Mouse (Mus musculus) lung, embryonic 14.5 days (tissue): ENCODE measurements around the gene Il9r. TPM values are rescaled to one million over a fixed set of nuclear protein-coding genes. Genes with fewer than 3 reads are reported as not detected.

Experiments used
- ATAC-seq: fragments of 200-750 bp; cut with Nextera tagmentation; 2 replicates; pipeline ENCODE4 v1.8.0; 2017; ENCODE audit warnings: mild to moderate bottlenecking, moderate TSS enrichment, moderate library complexity; ENCODE audit not compliant: insufficient read depth
- DNase-seq: peaks from one replicate; pipeline ENCODE4 v3.0.0-alpha.2; 2015
- H3K27ac ChIP-seq: fragments of 300-500 bp; sonication (generic); 2 replicates; pipeline ENCODE4 v1.5.1; 2014; ENCODE audit warnings: low read depth, mild to moderate bottlenecking, moderate library complexity
- H3K27me3 ChIP-seq: fragments of 300-500 bp; sonication (generic); 2 replicates; pipeline ENCODE4 v1.6.1; 2014; ENCODE audit warnings: low read length, control low read depth; ENCODE audit not compliant: insufficient read depth
- H3K36me3 ChIP-seq: fragments of 300-500 bp; sonication (generic); 2 replicates; pipeline ENCODE4 v1.6.1; 2014; ENCODE audit warnings: control low read depth; ENCODE audit not compliant: insufficient read depth
- H3K4me1 ChIP-seq: fragments of 300-500 bp; sonication (generic); 2 replicates; pipeline ENCODE4 v1.6.1; 2014; ENCODE audit warnings: antibody characterized with exemption, control low read depth; ENCODE audit not compliant: insufficient read depth
- H3K4me2 ChIP-seq: fragments of 300-500 bp; sonication (generic); 2 replicates; pipeline ENCODE4 v1.6.1; 2014; ENCODE audit warnings: mild to moderate bottlenecking
- H3K4me3 ChIP-seq: fragments of 300-500 bp; sonication (generic); 2 replicates; pipeline ENCODE4 v1.5.1; 2014; ENCODE audit warnings: low read depth, low read length
- H3K9ac ChIP-seq: fragments of 300-500 bp; sonication (generic); 2 replicates; pipeline ENCODE4 v1.6.1; 2014
- H3K9me3 ChIP-seq: fragments of 300-500 bp; sonication (generic); 2 replicates; pipeline ENCODE4 v1.6.1; 2016; ENCODE audit warnings: low read depth, low read length, control low read depth
- CTCF ChIP-seq: IDR thresholded peaks from 2 replicates; pipeline ENCODE4 v1.5.1; 2016; ENCODE audit warnings: antibody characterized with exemption, low read depth
- WGBS: fragments of 180-500 bp; shearing (Covaris S2); extraction: QIAGEN DNeasy Blood & Tissue Kit; methylation state at CpG from one replicate; pipeline ENCODE4 v1.1.7; 2014; 5-methylcytosine and 5-hydroxymethylcytosine counted together
- polyA plus RNA-seq: library from polyadenylated mRNA; unstranded; fragments of >200 nt; fragmentation: Nextera tagmentation; extraction: Ambion mirVana; gene quantifications from 2 replicates; pipeline ENCODE4 v1.2.1, GENCODE M21; 2014

The Il9r gene
- polyA plus RNA-seq, 1 experiment from 2014 or later = not detected

GRCm38 (mm10) chr11:32190603-32191110, 9.4 kb downstream of the Il9r start:
- no peak for DNase-seq
- Histone ChIP-seq H3K4me1 (0 out of 2 replicates have a peak, but pooled peaks cover 4% of the 10 kb centered on the region), H3K4me3 (no peak overlapping the region), H3K27me3 (no peaks in the 10 kb centered on the region), H3K9me3 (no peaks in the 10 kb centered on the region), H3K9ac (no peak overlapping the region), H3K4me2 (no peak overlapping the region), H3K36me3 (no peaks in the 10 kb centered on the region), H3K27ac (no peak overlapping the region)
- TF ChIP-seq CTCF = no peak
- no peak for ATAC-seq
- 69% methylated on average over 13 of the region's 13 CpGs for WGBS

GRCm38 (mm10) chr11:32190119-32190518, 10.0 kb downstream of the Il9r start:
- DNase-seq (peak; percentile 68), ATAC-seq (no peak)
- 66% methylated on average over 9 of the region's 9 CpGs for WGBS
- Histone ChIP-seq H3K27me3 (no peaks in the 10 kb centered on the region), H3K4me1 (0 out of 2 replicates have a peak, but pooled peaks cover 4% of the 10 kb centered on the region), H3K36me3 (no peaks in the 10 kb centered on the region), H3K4me2 (no peak overlapping the region), H3K9me3 (no peaks in the 10 kb centered on the region), H3K4me3 (no peak overlapping the region), H3K9ac (no peak overlapping the region), H3K27ac (no peak overlapping the region)
- no peak for TF ChIP-seq CTCF

GRCm38 (mm10) chr11:32189434-32189833, 10.6 kb downstream of the Il9r start:
- ATAC-seq (no peak), DNase-seq (no peak)
- Histone ChIP-seq H3K4me2 (no peak overlapping the region), H3K4me1 (0 out of 2 replicates have a peak, but pooled peaks cover 4% of the 10 kb centered on the region), H3K36me3 (no peaks in the 10 kb centered on the region), H3K9ac (no peak overlapping the region), H3K9me3 (no peaks in the 10 kb centered on the region), H3K4me3 (no peak overlapping the region), H3K27ac (no peak overlapping the region), H3K27me3 (no peaks in the 10 kb centered on the region)
- no peak for TF ChIP-seq CTCF
- WGBS = 63% methylated on average over 5 of the region's 5 CpGs

GRCm38 (mm10) chr11:32188881-32189280, 11.2 kb downstream of the Il9r start:
- H3K4me1 ChIP-seq = 0 out of 2 replicates have a peak, but pooled peaks cover 4% of the 10 kb centered on the region
- no peak for DNase-seq

GRCm38 (mm10) chr11:32187256-32187655, 12.8 kb downstream of the Il9r start:
- no peaks in the 10 kb centered on the region for H3K9me3 ChIP-seq
- H3K27me3 ChIP-seq = no peaks in the 10 kb centered on the region
- no peak for ATAC-seq
- H3K4me1 ChIP-seq = 0 out of 2 replicates have a peak, but pooled peaks cover 4% of the 10 kb centered on the region
- H3K4me2 ChIP-seq = no peak overlapping the region
- H3K4me3 ChIP-seq = no peak overlapping the region
- DNase-seq = no peak
- no peaks in the 10 kb centered on the region for H3K36me3 ChIP-seq
- 85% methylated on average over 4 of the region's 4 CpGs for WGBS
- H3K27ac ChIP-seq = no peak overlapping the region
- H3K9ac ChIP-seq = no peak overlapping the region
- peak; percentile 27; the same call in 1 of the 2 replicates for TF ChIP-seq CTCF

More at GRCm38 (mm10) chr11:32188881-32189280, 11.2 kb downstream of the Il9r start:
- ATAC-seq = no peak
- Histone ChIP-seq H3K9me3 (no peaks in the 10 kb centered on the region), H3K4me3 (no peak overlapping the region), H3K9ac (no peak overlapping the region), H3K36me3 (no peaks in the 10 kb centered on the region), H3K4me2 (no peak overlapping the region), H3K27ac (no peak overlapping the region), H3K27me3 (no peaks in the 10 kb centered on the region)
- no peak for TF ChIP-seq CTCF
- WGBS = 80% methylated on average over 12 of the region's 12 CpGs

GRCm38 (mm10) chr11:32186031-32186430, 14.0 kb downstream of the Il9r start:
- H3K4me2 ChIP-seq = no peak overlapping the region
- no peak for DNase-seq
- H3K9ac ChIP-seq = no peak overlapping the region
- no peak for TF ChIP-seq CTCF
- no peak overlapping the region for H3K27ac ChIP-seq
- WGBS = 75% methylated on average over 3 of the region's 3 CpGs
- no peaks in the 10 kb centered on the region for H3K27me3 ChIP-seq
- H3K4me1 ChIP-seq = 0 out of 2 replicates have a peak, but pooled peaks cover 4% of the 10 kb centered on the region
- no peak overlapping the region for H3K4me3 ChIP-seq
- no peak for ATAC-seq
- H3K9me3 ChIP-seq = no peaks in the 10 kb centered on the region
- H3K36me3 ChIP-seq = no peaks in the 10 kb centered on the region

GRCm38 (mm10) chr11:32184469-32184868, 15.6 kb downstream of the Il9r start:
- Histone ChIP-seq H3K36me3 (no peaks in the 10 kb centered on the region), H3K9me3 (no peaks in the 10 kb centered on the region), H3K4me3 (no peak overlapping the region), H3K27me3 (no peaks in the 10 kb centered on the region), H3K27ac (no peak overlapping the region), H3K9ac (no peak overlapping the region), H3K4me2 (no peak overlapping the region), H3K4me1 (no peaks in the 10 kb centered on the region)
- 81% methylated on average over 8 of the region's 8 CpGs for WGBS
- TF ChIP-seq CTCF = no peak
- DNase-seq (no peak), ATAC-seq (no peak)
